Mouse (Mus musculus) heart, adult 2 months (tissue): Measurements from ENCODE around the gene Limch1. TPM values are rescaled to one million over a fixed set of nuclear protein-coding genes. Genes with fewer than 3 reads are reported as not detected.

Source experiments
- DNase-seq, 2 experiments: peaks; one replicate each; pipeline ENCODE4 v3.0.0; 2021
- H3K27ac ChIP-seq: fragments of 200-600 bp; 2 replicates; pipeline ENCODE4 v1.8.1; 2022
- H3K27me3 ChIP-seq: fragments of 200-500 bp; 2 replicates; pipeline ENCODE4 v1.6.1; 2012; ENCODE audit warnings: mild to moderate bottlenecking, low read length, inconsistent platforms, mixed read lengths; ENCODE audit not compliant: control insufficient read depth, insufficient read depth
- H3K36me3 ChIP-seq: fragments of 200-500 bp; 2 replicates; pipeline ENCODE4 v1.6.1; 2012; ENCODE audit warnings: low read length, inconsistent platforms; ENCODE audit not compliant: control insufficient read depth, insufficient read depth
- H3K4me1 ChIP-seq: fragments of 200-500 bp; 2 replicates; pipeline ENCODE4 v1.6.1; 2011; ENCODE audit warnings: low read length; ENCODE audit not compliant: control insufficient read depth, insufficient read depth
- H3K4me3 ChIP-seq: fragments of 200-600 bp; 2 replicates; pipeline ENCODE4 v1.8.1; 2022
- H3K79me2 ChIP-seq: fragments of 200-500 bp; replicated peaks from 2 replicates; pipeline ENCODE4 v1.6.1; 2012; ENCODE audit warnings: mild to moderate bottlenecking, inconsistent platforms, low read length, moderate library complexity, mixed read lengths; ENCODE audit not compliant: control insufficient read depth, insufficient read depth
- H3K9ac ChIP-seq: fragments of 200-500 bp; 2 replicates; pipeline ENCODE4 v1.6.1; 2012; ENCODE audit warnings: low read depth, mild to moderate bottlenecking, control low read depth, inconsistent platforms, low read length, mixed read lengths
- CTCF ChIP-seq: fragments of 200-600 bp; IDR thresholded peaks from 2 replicates; pipeline ENCODE4 v1.8.1; 2022; ENCODE audit warnings: antibody characterized with exemption, mild to moderate bottlenecking, moderate library complexity
- EP300 ChIP-seq: fragments of 200-500 bp; IDR thresholded peaks from 2 replicates; pipeline ENCODE4 v1.6.1; 2011; ENCODE audit warnings: low read depth, low read length, control low read depth; ENCODE audit not compliant: insufficient read depth
- POLR2A ChIP-seq: fragments of 200-500 bp; IDR thresholded peaks from 2 replicates; pipeline ENCODE4 v1.6.1; 2011; ENCODE audit warnings: mild to moderate bottlenecking, low read depth, low read length, control low read depth; ENCODE audit not compliant: insufficient read depth
- WGBS: fragments of 180-500 bp; shearing (Covaris S2); methylation state at CpG from one replicate; pipeline ENCODE4 v1.1.7; 2018; 5-methylcytosine and 5-hydroxymethylcytosine counted together
- intact Hi-C: fragments of 180-260 bp; cut with DNase I; formaldehyde crosslinking; loops from one replicate; pipeline ENCODE4 v1.15.1; 2025
- polyA plus RNA-seq: library from polyadenylated mRNA; depleted of rRNA; stranded (reverse); fragments of >200 nt; gene quantifications from 2 replicates; pipeline ENCODE4 v1.2.3, GENCODE M21; 2012
- total RNA-seq, 2 experiments: library from RNA; stranded (reverse); gene quantifications; 2 replicates each; pipeline ENCODE4 v1.2.3; 2021

Limch1 gene
- total and polyA plus RNA-seq, 3 experiments, result 60.2 to 277 (median 230) TPM

- H3K27me3 ChIP-seq, result peaks cover 17% of the 10 kb centered on the region
- H3K27ac ChIP-seq, result no peak overlapping the region
- no peak for DNase-seq
- no peak overlapping the region for H3K4me3 ChIP-seq
- no peaks in the 10 kb centered on the region for H3K79me2 ChIP-seq
- WGBS, result 49% methylated on average over 5 of the region's 5 CpGs
- no peaks in the 10 kb centered on the region for H3K36me3 ChIP-seq
- H3K9ac ChIP-seq, result no peak overlapping the region
- no peaks in the 10 kb centered on the region for H3K4me1 ChIP-seq
- intact Hi-C loops, result no loop called here
- TF ChIP-seq EP300 (no peak), POLR2A (no peak), CTCF (no peak)
Measured at GRCm38 (mm10) chr5:67090856-67091255, 345.2 kb downstream of the Limch1 start.

- 9% methylated on average over 4 of the region's 4 CpGs for WGBS
Measured at GRCm38 (mm10) chr5:67091766-67092165, 346.1 kb downstream of the Limch1 start.

GRCm38 (mm10) chr5:67093991-67094390 lies 348.4 kb downstream of the Limch1 start:
- TF ChIP-seq CTCF, result no peak
- no peak for TF ChIP-seq POLR2A
- no peak for TF ChIP-seq EP300
- intact Hi-C loops, result no loop called here
- Histone ChIP-seq H3K36me3 (no peaks in the 10 kb centered on the region), H3K4me1 (no peaks in the 10 kb centered on the region; the same call in 1 of the 2 replicates), H3K79me2 (no peaks in the 10 kb centered on the region), H3K4me3 (no peak overlapping the region), H3K27me3 (peaks cover 35% of the 10 kb centered on the region), H3K9ac (no peak overlapping the region), H3K27ac (no peak overlapping the region)
- 27% methylated on average over 2 of the region's 2 CpGs for WGBS
- no peak for DNase-seq

More at GRCm38 (mm10) chr5:67091766-67092165, 346.1 kb downstream of the Limch1 start:
- H3K4me1 ChIP-seq, result no peaks in the 10 kb centered on the region
- no peak overlapping the region for H3K27ac ChIP-seq
- no peaks in the 10 kb centered on the region for H3K36me3 ChIP-seq
- no peak for TF ChIP-seq EP300
- no peak for TF ChIP-seq POLR2A
- TF ChIP-seq CTCF, result no peak
- H3K9ac ChIP-seq, result no peak overlapping the region
- no peak overlapping the region for H3K4me3 ChIP-seq
- no peaks in the 10 kb centered on the region for H3K79me2 ChIP-seq
- intact Hi-C loops, result no loop called here
- DNase-seq, result no peak
- peaks cover 25% of the 10 kb centered on the region for H3K27me3 ChIP-seq

- peaks cover 41% of the 10 kb centered on the region for H3K27me3 ChIP-seq
- no peaks in the 10 kb centered on the region; the same call in 1 of the 2 replicates for H3K4me1 ChIP-seq
- no peaks in the 10 kb centered on the region for H3K36me3 ChIP-seq
- H3K79me2 ChIP-seq, result no peaks in the 10 kb centered on the region
- H3K4me3 ChIP-seq, result no peak overlapping the region
- WGBS, result 9% methylated on average over 15 of the region's 15 CpGs
- no peak overlapping the region for H3K9ac ChIP-seq
- no peak for TF ChIP-seq EP300
- no peak overlapping the region for H3K27ac ChIP-seq
- intact Hi-C loops, result no loop called here
- peak in 1 of 2 experiments; percentile 28 for DNase-seq
Measured at GRCm38 (mm10) chr5:67095153-67095552, 349.5 kb downstream of the Limch1 start.

- TF ChIP-seq EP300, result no peak
- no peak for TF ChIP-seq POLR2A
- TF ChIP-seq CTCF, result no peak
- Histone ChIP-seq H3K27ac (no peak overlapping the region), H3K79me2 (no peaks in the 10 kb centered on the region), H3K4me3 (no peak overlapping the region), H3K27me3 (peaks cover 40% of the 10 kb centered on the region), H3K36me3 (no peaks in the 10 kb centered on the region), H3K4me1 (no peaks in the 10 kb centered on the region; the same call in 1 of the 2 replicates), H3K9ac (no peak overlapping the region)
- peak; percentile 8 to 49 for DNase-seq
- 4% methylated on average over 42 of the region's 47 CpGs for WGBS
- intact Hi-C loops, result loop anchor here (2.0 kb wide), 1 partner anchor 133 kb away; no protein-coding TSS in a partner anchor
Measured at GRCm38 (mm10) chr5:67095651-67096377, 350.2 kb downstream of the Limch1 start.

GRCm38 (mm10) chr5:67096378-67096771 lies 350.7 kb downstream of the Limch1 start:
- Histone ChIP-seq H3K4me3 (no peak overlapping the region), H3K9ac (no peak overlapping the region), H3K27ac (no peak overlapping the region), H3K36me3 (no peaks in the 10 kb centered on the region), H3K27me3 (peaks cover 42% of the 10 kb centered on the region), H3K4me1 (no peaks in the 10 kb centered on the region; the same call in 1 of the 2 replicates), H3K79me2 (no peaks in the 10 kb centered on the region)
- WGBS, result 1% methylated on average over 28 of the region's 28 CpGs
- peak in 1 of 2 experiments; percentile 24 for DNase-seq
- intact Hi-C loops, result loop anchor here (2.0 kb wide), 1 partner anchor 132 kb away; no protein-coding TSS in a partner anchor
- no peak for TF ChIP-seq POLR2A
- no peak for TF ChIP-seq CTCF
- no peak for TF ChIP-seq EP300
